Mouse (Mus musculus) hindbrain, embryonic 13.5 days (tissue): ENCODE results near the gene Dera. TPM values are rescaled to one million over a fixed set of nuclear protein-coding genes. Genes with fewer than 3 reads are reported as not detected.

ENCODE experiments used
- ATAC-seq: fragments of 200-750 bp; cut with Nextera tagmentation; 2 replicates; pipeline ENCODE4 v1.8.0; 2017; ENCODE audit warnings: moderate TSS enrichment; ENCODE audit not compliant: low FRiP score
- H3K27ac ChIP-seq: fragments of 300-500 bp; sonication (generic); 2 replicates; pipeline ENCODE4 v1.5.1; 2015; ENCODE audit warnings: inconsistent platforms, mild to moderate bottlenecking, moderate library complexity
- H3K27me3 ChIP-seq: fragments of 300-500 bp; sonication (generic); 2 replicates; pipeline ENCODE4 v1.6.1; 2015; ENCODE audit warnings: mild to moderate bottlenecking, inconsistent platforms
- H3K36me3 ChIP-seq: fragments of 300-500 bp; sonication (generic); 2 replicates; pipeline ENCODE4 v1.6.1; 2015; ENCODE audit warnings: mild to moderate bottlenecking, inconsistent platforms
- H3K4me1 ChIP-seq: fragments of 300-500 bp; sonication (generic); replicated peaks from 2 replicates; pipeline ENCODE4 v1.6.1; 2015; ENCODE audit warnings: inconsistent platforms
- H3K4me2 ChIP-seq: fragments of 300-500 bp; sonication (generic); 2 replicates; pipeline ENCODE4 v1.6.1; 2015; ENCODE audit warnings: inconsistent platforms, mild to moderate bottlenecking, moderate library complexity
- H3K4me3 ChIP-seq: fragments of 300-500 bp; sonication (generic); 2 replicates; pipeline ENCODE4 v1.5.1; 2015; ENCODE audit warnings: mild to moderate bottlenecking, inconsistent platforms
- H3K9ac ChIP-seq: fragments of 300-500 bp; sonication (generic); 2 replicates; pipeline ENCODE4 v1.6.1; 2015; ENCODE audit warnings: mild to moderate bottlenecking, inconsistent platforms
- H3K9me3 ChIP-seq: fragments of 300-500 bp; sonication (generic); 2 replicates; pipeline ENCODE4 v1.6.1; 2016; ENCODE audit warnings: inconsistent platforms
- whole genome bisulfite sequencing: fragments of 180-500 bp; shearing (Covaris S2); methylation state at CpG from one replicate; pipeline ENCODE4 v1.1.7; 2015; 5-methylcytosine and 5-hydroxymethylcytosine counted together
- polyA plus RNA-seq: library from polyadenylated mRNA; unstranded; fragments of >200 nt; fragmentation: Nextera tagmentation; extraction: Ambion mirVana; gene quantifications from 2 replicates; pipeline ENCODE4 v1.2.1, GENCODE M21; 2015

Gene Dera
- polyA plus RNA-seq, 1 experiment from 2014 or later: 16.2 TPM

GRCm38 (mm10) chr6:137824046-137825021, 70.0 kb downstream of the Dera start:
- Histone ChIP-seq H3K36me3 (no peaks in the 10 kb centered on the region), H3K4me2 (no peak overlapping the region), H3K9ac (no peak overlapping the region), H3K4me1 (peaks cover 16% of the 10 kb centered on the region; the same call in 1 of the 2 replicates), H3K4me3 (no peak overlapping the region), H3K27ac (peak overlapping the region; percentile 48), H3K9me3 (no peaks in the 10 kb centered on the region), H3K27me3 (no peaks in the 10 kb centered on the region)
- 51% methylated on average over 7 of the region's 7 CpGs for WGBS
- peak; percentile 74 for ATAC-seq

- H3K9me3 ChIP-seq: no peaks in the 10 kb centered on the region
- H3K27ac ChIP-seq: peak overlapping the region; percentile 48
- no peaks in the 10 kb centered on the region for H3K27me3 ChIP-seq
- no peak overlapping the region for H3K4me3 ChIP-seq
- no peak overlapping the region for H3K4me2 ChIP-seq
- H3K36me3 ChIP-seq: no peaks in the 10 kb centered on the region
- 92% methylated on average over 5 of the region's 5 CpGs for WGBS
- ATAC-seq: peak; percentile 41
- H3K4me1 ChIP-seq: peaks cover 16% of the 10 kb centered on the region; the same call in 1 of the 2 replicates
- H3K9ac ChIP-seq: no peak overlapping the region
Measured at GRCm38 (mm10) chr6:137825022-137825613, 70.8 kb downstream of the Dera start.

GRCm38 (mm10) chr6:137829056-137829776, 74.9 kb downstream of the Dera start:
- no peak for ATAC-seq
- no peak overlapping the region for H3K4me3 ChIP-seq
- 87% methylated on average over 12 of the region's 12 CpGs for WGBS

GRCm38 (mm10) chr6:137836799-137837198, 82.5 kb downstream of the Dera start:
- H3K9me3 ChIP-seq: no peaks in the 10 kb centered on the region
- WGBS: 91% methylated on average over 13 of the region's 13 CpGs
- no peak overlapping the region for H3K9ac ChIP-seq
- ATAC-seq: 0 out of 2 replicates have a peak, but pooled peaks have one; percentile 21
- H3K36me3 ChIP-seq: no peaks in the 10 kb centered on the region
- no peaks in the 10 kb centered on the region for H3K27me3 ChIP-seq
- peaks cover 3% of the 10 kb centered on the region; the same call in 1 of the 2 replicates for H3K4me1 ChIP-seq
- H3K27ac ChIP-seq: no peak overlapping the region
- no peak overlapping the region for H3K4me2 ChIP-seq
- H3K4me3 ChIP-seq: no peak overlapping the region

More at GRCm38 (mm10) chr6:137829056-137829776, 74.9 kb downstream of the Dera start:
- Histone ChIP-seq H3K4me1 (peaks cover 12% of the 10 kb centered on the region; the same call in 1 of the 2 replicates), H3K9me3 (no peaks in the 10 kb centered on the region), H3K4me2 (no peak overlapping the region), H3K27ac (no peak overlapping the region), H3K36me3 (no peaks in the 10 kb centered on the region), H3K27me3 (no peaks in the 10 kb centered on the region), H3K9ac (no peak overlapping the region)

GRCm38 (mm10) chr6:137843337-137843736, 89.0 kb downstream of the Dera start:
- Histone ChIP-seq H3K36me3 (no peaks in the 10 kb centered on the region), H3K27me3 (no peaks in the 10 kb centered on the region), H3K9ac (no peak overlapping the region), H3K27ac (no peak overlapping the region), H3K4me2 (no peak overlapping the region), H3K9me3 (no peaks in the 10 kb centered on the region), H3K4me1 (peaks cover 3% of the 10 kb centered on the region; the same call in 1 of the 2 replicates), H3K4me3 (no peak overlapping the region)
- no peak for ATAC-seq
- WGBS: 91% methylated on average over 3 of the region's 3 CpGs

GRCm38 (mm10) chr6:137857198-137858194, 103.2 kb downstream of the Dera start:
- Histone ChIP-seq H3K4me3 (no peak overlapping the region), H3K27me3 (no peaks in the 10 kb centered on the region), H3K9ac (no peak overlapping the region), H3K36me3 (no peaks in the 10 kb centered on the region), H3K4me2 (no peak overlapping the region), H3K27ac (no peak overlapping the region), H3K4me1 (no peaks in the 10 kb centered on the region), H3K9me3 (peaks cover 8% of the 10 kb centered on the region; the same call in 1 of the 2 replicates)
- ATAC-seq: no peak
- 91% methylated on average over 10 of the region's 10 CpGs for WGBS

GRCm38 (mm10) chr6:137869903-137870580, 115.7 kb downstream of the Dera start:
- no peaks in the 10 kb centered on the region for H3K4me1 ChIP-seq
- ATAC-seq: no peak
- no peak overlapping the region for H3K27ac ChIP-seq
- no peaks in the 10 kb centered on the region for H3K27me3 ChIP-seq
- no peak overlapping the region for H3K9ac ChIP-seq
- no peak overlapping the region for H3K4me2 ChIP-seq
- no peaks in the 10 kb centered on the region for H3K36me3 ChIP-seq
- H3K4me3 ChIP-seq: no peak overlapping the region
- WGBS: 73% methylated on average over 7 of the region's 7 CpGs
- no peaks in the 10 kb centered on the region for H3K9me3 ChIP-seq

GRCm38 (mm10) chr6:137870667-137871066, 116.3 kb downstream of the Dera start:
- peak; percentile 34; the same call in 1 of the 2 replicates for ATAC-seq

GRCm38 (mm10) chr6:137872055-137872735, 117.8 kb downstream of the Dera start:
- Histone ChIP-seq H3K36me3 (no peaks in the 10 kb centered on the region), H3K27ac (no peak overlapping the region), H3K4me3 (no peak overlapping the region), H3K27me3 (no peaks in the 10 kb centered on the region), H3K9me3 (no peaks in the 10 kb centered on the region), H3K4me2 (peak overlapping the region; percentile 25; the same call in 1 of the 2 replicates), H3K4me1 (no peaks in the 10 kb centered on the region), H3K9ac (no peak overlapping the region)
- 34% methylated on average over 17 of the region's 17 CpGs for WGBS
- ATAC-seq: peak; percentile 57; the same call in 1 of the 2 replicates

More at GRCm38 (mm10) chr6:137870667-137871066, 116.3 kb downstream of the Dera start:
- Histone ChIP-seq H3K27me3 (no peaks in the 10 kb centered on the region), H3K4me2 (no peak overlapping the region), H3K27ac (no peak overlapping the region), H3K9ac (no peak overlapping the region), H3K36me3 (no peaks in the 10 kb centered on the region), H3K9me3 (no peaks in the 10 kb centered on the region), H3K4me1 (no peaks in the 10 kb centered on the region), H3K4me3 (no peak overlapping the region)
- 84% methylated on average over 6 of the region's 6 CpGs for WGBS

- H3K36me3 ChIP-seq: no peaks in the 10 kb centered on the region
- H3K27me3 ChIP-seq: no peaks in the 10 kb centered on the region
- no peak overlapping the region for H3K9ac ChIP-seq
- no peak overlapping the region for H3K4me3 ChIP-seq
- no peak overlapping the region for H3K4me2 ChIP-seq
- H3K4me1 ChIP-seq: no peaks in the 10 kb centered on the region
- no peak for ATAC-seq
- 0 out of 2 replicates have a peak, but pooled peaks cover 4% of the 10 kb centered on the region for H3K9me3 ChIP-seq
- WGBS: 92% methylated on average over 8 of the region's 8 CpGs
- no peak overlapping the region for H3K27ac ChIP-seq
Measured at GRCm38 (mm10) chr6:137874471-137875244, 120.3 kb downstream of the Dera start.
